Comparison of ENCODE assay signal across 16 mouse cellular contexts in genomic region chr10:81360721-81361120, GRCm38 (mm10). TPM values are rescaled to one million over a fixed set of nuclear protein-coding genes. Genes with fewer than 3 reads are reported as not detected.
DNase-seq lines count a peak whose midpoint lies in the region; ATAC-seq lines count a peak whose summit lies in the region.
"Had no signal": no experiment of that assay in that cellular context is flagged by ENCODE, and none has a peak within 500 bp of the region (broad histone marks: within the 10 kb centered on the region; RNA-seq: fewer than 3 reads in every experiment).

No protein-coding gene starts in this region.

- no peaks in the 10 kb centered on the region for H3K9me3 ChIP-seq in forebrain, embryonic 10.5 days
- H3K9me3 ChIP-seq in forebrain, embryonic 16.5 days (ENCODE audit: control insufficient read depth, low read length): no peaks in the 10 kb centered on the region
- H3K9me3 ChIP-seq in liver, embryonic 11.5 days (ENCODE audit: control insufficient read depth, low read length): no peaks in the 10 kb centered on the region
- no peaks in the 10 kb centered on the region for H3K9me3 ChIP-seq in liver, embryonic 13.5 days (replicated peaks)

- no peak overlapping the region for H3K9ac ChIP-seq in forebrain, embryonic 16.5 days (replicated peaks; ENCODE audit: low read depth, low read length)
- peak overlapping the region; percentile 0 for H3K9ac ChIP-seq in liver, embryonic 11.5 days (ENCODE audit: low read depth, low read length)
- peak overlapping the region; percentile 99 for H3K9ac ChIP-seq in liver, embryonic 13.5 days

- DNase-seq in forebrain, embryonic 10.5 days (ENCODE audit: extremely low spot score, low spot score): no peak
- DNase-seq in liver, embryonic 11.5 days (ENCODE audit: low spot score): no peak
- DNase-seq in liver (no peak), ZHBTc4 (ENCODE audit: low read depth, low spot score) (peak; percentile 74)
- no peak for DNase-seq in liver, embryonic 13.5 days
- DNase-seq in Muller cell, postnatal 12 days (ENCODE audit: inconsistent ontology term): no peak
- DNase-seq in urinary bladder, adult 2 months (ENCODE audit: low spot score): no peak
- DNase-seq: adrenal gland, postnatal 25 days; cerebellum, adult 8-10 months; gastrocnemius, postnatal 25 days; left cerebral cortex, postnatal 4 days; midbrain, embryonic 14.5 days; spleen, adult 18-20 months; thymus, adult 2 months had no signal

- no peak for ATAC-seq in forebrain, embryonic 16.5 days
- ATAC-seq in liver, embryonic 11.5 days (replicated peaks; ENCODE audit: low FRiP score): no peak
- ATAC-seq in liver, embryonic 13.5 days (ENCODE audit: low read depth): no peak
- ATAC-seq: Patski had no signal

- 76% methylated on average over 8 of the region's 8 CpGs for WGBS in forebrain, embryonic 10.5 days
- 74% methylated on average over 8 of the region's 8 CpGs for WGBS in forebrain, embryonic 16.5 days
- 69% methylated on average over 8 of the region's 8 CpGs for WGBS in liver, embryonic 11.5 days
- WGBS in liver, embryonic 13.5 days (ENCODE audit: insufficient replicate concordance): 70% methylated on average over 8 of the region's 8 CpGs

- H3K27ac ChIP-seq in forebrain, embryonic 10.5 days: 0 out of 2 replicates have a peak overlapping the region, but pooled peaks have one; percentile 12
- no peak overlapping the region for H3K27ac ChIP-seq in forebrain, embryonic 16.5 days (ENCODE audit: low read length)
- H3K27ac ChIP-seq in liver, embryonic 11.5 days (ENCODE audit: low read depth, low read length): peak overlapping the region; percentile 47; the same call in 1 of the 2 replicates
- peak overlapping the region; percentile 98 for H3K27ac ChIP-seq in liver, embryonic 13.5 days

- no peak overlapping the region for H3K4me3 ChIP-seq in forebrain, embryonic 10.5 days
- no peak overlapping the region for H3K4me3 ChIP-seq in forebrain, embryonic 16.5 days (replicated peaks; ENCODE audit: low read length)
- H3K4me3 ChIP-seq in liver, embryonic 11.5 days (ENCODE audit: low read depth, low read length): no peak overlapping the region
- H3K4me3 ChIP-seq in liver, embryonic 13.5 days (replicated peaks): peak overlapping the region; percentile 20

- H3K4me2 ChIP-seq in forebrain, embryonic 16.5 days (ENCODE audit: low read length): no peak overlapping the region
- H3K4me2 ChIP-seq in liver, embryonic 11.5 days: peak overlapping the region; percentile 2
- H3K4me2 ChIP-seq in liver, embryonic 13.5 days: peak overlapping the region; percentile 95

- H3K27me3 ChIP-seq in forebrain, embryonic 10.5 days (ENCODE audit: poor library complexity, severe bottlenecking): peaks cover 76% of the 10 kb centered on the region
- peaks cover 15% of the 10 kb centered on the region for H3K27me3 ChIP-seq in forebrain, embryonic 16.5 days (replicated peaks; ENCODE audit: control insufficient read depth, insufficient read depth, low read length)
- no peaks in the 10 kb centered on the region for H3K27me3 ChIP-seq in liver, embryonic 11.5 days (replicated peaks; ENCODE audit: control insufficient read depth, insufficient read depth, low read length)
- no peaks in the 10 kb centered on the region for H3K27me3 ChIP-seq in liver, embryonic 13.5 days
- H3K27me3 ChIP-seq: Patski had no signal

- peaks cover 23% of the 10 kb centered on the region for H3K36me3 ChIP-seq in forebrain, embryonic 10.5 days (replicated peaks)
- H3K36me3 ChIP-seq in forebrain, embryonic 16.5 days (ENCODE audit: control insufficient read depth, insufficient read depth): no peaks in the 10 kb centered on the region
- peaks cover 16% of the 10 kb centered on the region; the same call in 1 of the 2 replicates for H3K36me3 ChIP-seq in liver, embryonic 11.5 days (ENCODE audit: control insufficient read depth, insufficient read depth, low read length)
- H3K36me3 ChIP-seq in liver, embryonic 13.5 days: peaks cover 46% of the 10 kb centered on the region

- H3K4me1 ChIP-seq in forebrain, embryonic 10.5 days: peaks cover 93% of the 10 kb centered on the region
- peaks cover 32% of the 10 kb centered on the region for H3K4me1 ChIP-seq in forebrain, embryonic 16.5 days (replicated peaks; ENCODE audit: control insufficient read depth, insufficient read depth, low read length)
- peaks cover 90% of the 10 kb centered on the region for H3K4me1 ChIP-seq in liver, embryonic 11.5 days (replicated peaks; ENCODE audit: control insufficient read depth, insufficient read depth, low read length)
- H3K4me1 ChIP-seq in liver, embryonic 13.5 days (replicated peaks): peaks cover 92% of the 10 kb centered on the region

RNA-seq across cellular contexts. Expression of gene Mfsd12, which starts 3.4 kb away (rescaled TPM):
- 6.7 and 7.5 TPM in 2 replicates for polyA plus RNA-seq in forebrain, embryonic 10.5 days (2016; fragmentation: Nextera tagmentation; extraction: Ambion mirVana)
- polyA plus RNA-seq in forebrain, embryonic 16.5 days (2015; fragmentation: Nextera tagmentation; extraction: Ambion mirVana): 11.4 and 11.5 TPM in 2 replicates
- 11.2 TPM in 2 replicates for polyA plus RNA-seq in liver, embryonic 11.5 days (2014; fragmentation: Nextera tagmentation; extraction: Ambion mirVana)
- 12.5 and 13.1 TPM in 2 replicates for polyA plus RNA-seq in liver, embryonic 13.5 days (2015; fragmentation: Nextera tagmentation; extraction: Ambion mirVana)
- 12.1 and 12.4 TPM in 2 replicates for polyA plus RNA-seq in urinary bladder, adult 2 months (2012; rRNA removed)

RNA-seq across cellular contexts. Expression of gene 4930404N11Rik, which starts 4.9 kb away (rescaled TPM):
- polyA plus RNA-seq in forebrain, embryonic 10.5 days (2016; fragmentation: Nextera tagmentation; extraction: Ambion mirVana): 0.35 and 0.52 TPM in 2 replicates
- polyA plus RNA-seq in forebrain, embryonic 16.5 days (2015; fragmentation: Nextera tagmentation; extraction: Ambion mirVana): 0.72 and 0.86 TPM in 2 replicates
- 0.64 and 0.68 TPM in 2 replicates for polyA plus RNA-seq in liver, embryonic 11.5 days (2014; fragmentation: Nextera tagmentation; extraction: Ambion mirVana)
- polyA plus RNA-seq in liver, embryonic 13.5 days (2015; fragmentation: Nextera tagmentation; extraction: Ambion mirVana): 1.2 and 1.4 TPM in 2 replicates
- polyA plus RNA-seq in urinary bladder, adult 2 months (2012; rRNA removed): 1.9 and 2.1 TPM in 2 replicates

RNA-seq across cellular contexts. Expression of gene Hmg20b, which starts 10.4 kb away (rescaled TPM):
- polyA plus RNA-seq in forebrain, embryonic 10.5 days (2016; fragmentation: Nextera tagmentation; extraction: Ambion mirVana): 101 and 108 TPM in 2 replicates
- polyA plus RNA-seq in forebrain, embryonic 16.5 days (2015; fragmentation: Nextera tagmentation; extraction: Ambion mirVana): 33.4 and 34.2 TPM in 2 replicates
- polyA plus RNA-seq in liver, embryonic 11.5 days (2014; fragmentation: Nextera tagmentation; extraction: Ambion mirVana): 68.6 and 69.2 TPM in 2 replicates
- polyA plus RNA-seq in liver, embryonic 13.5 days (2015; fragmentation: Nextera tagmentation; extraction: Ambion mirVana): 27.1 and 30.3 TPM in 2 replicates
- polyA plus RNA-seq in urinary bladder, adult 2 months (2012; rRNA removed): 82.9 and 91.7 TPM in 2 replicates

RNA-seq across cellular contexts. Expression of gene Fzr1, which starts 17.6 kb away (rescaled TPM):
- polyA plus RNA-seq in forebrain, embryonic 10.5 days (2016; fragmentation: Nextera tagmentation; extraction: Ambion mirVana): 135 and 139 TPM in 2 replicates
- polyA plus RNA-seq in forebrain, embryonic 16.5 days (2015; fragmentation: Nextera tagmentation; extraction: Ambion mirVana): 121 and 133 TPM in 2 replicates
- polyA plus RNA-seq in liver, embryonic 11.5 days (2014; fragmentation: Nextera tagmentation; extraction: Ambion mirVana): 74.0 and 75.9 TPM in 2 replicates
- 89.5 and 94.1 TPM in 2 replicates for polyA plus RNA-seq in liver, embryonic 13.5 days (2015; fragmentation: Nextera tagmentation; extraction: Ambion mirVana)
- 34.1 and 34.4 TPM in 2 replicates for polyA plus RNA-seq in urinary bladder, adult 2 months (2012; rRNA removed)

RNA-seq across cellular contexts. Expression of gene Gipc3, which starts 17.7 kb away (rescaled TPM):
- polyA plus RNA-seq in forebrain, embryonic 10.5 days (2016; fragmentation: Nextera tagmentation; extraction: Ambion mirVana): not detected in 2 replicates
- not detected in 2 replicates for polyA plus RNA-seq in forebrain, embryonic 16.5 days (2015; fragmentation: Nextera tagmentation; extraction: Ambion mirVana)
- polyA plus RNA-seq in liver, embryonic 11.5 days (2014; fragmentation: Nextera tagmentation; extraction: Ambion mirVana): not detected in 2 replicates
- polyA plus RNA-seq in liver, embryonic 13.5 days (2015; fragmentation: Nextera tagmentation; extraction: Ambion mirVana): not detected in 2 replicates
- polyA plus RNA-seq in urinary bladder, adult 2 months (2012; rRNA removed): 3.2 and 6.5 TPM in 2 replicates
- polyA plus RNA-seq: midbrain, embryonic 14.5 days had no signal
